Mouse (Mus musculus): ENCODE results near the gene Glmp. TPM values are rescaled to one million over a fixed set of nuclear protein-coding genes. Genes with fewer than 3 reads are reported as not detected.

The Glmp gene
- polyA plus RNA-seq, 1 experiment from 2014 or later = 142 TPM

GRCm38 (mm10) chr3:88296561-88297318 lies 28.1 kb upstream of the Glmp start, which contains the start of the genes Tsacc and Cct3:
Gene Tsacc, minus strand, starts transcription at chr3:88296999.
Gene Cct3, plus strand, starts transcription at chr3:88297116.
- peak; percentile 99 for ATAC-seq (ENCODE audit: low FRiP score)
- no peaks in the 10 kb centered on the region for H3K9me3 ChIP-seq (replicated peaks)
- peak within 1 kb of the TSS; percentile 83 for H3K4me3 ChIP-seq
- under 1% methylated on average over 44 of the region's 44 CpGs for WGBS
- H3K4me2 ChIP-seq (replicated peaks) = peak within 1 kb of the TSS; percentile 91
- H3K4me1 ChIP-seq = peaks cover 16% of the 10 kb centered on the region
- H3K9ac ChIP-seq = peak within 1 kb of the TSS; percentile 88
- no peaks in the 10 kb centered on the region for H3K27me3 ChIP-seq
- peaks cover 23% of the 10 kb centered on the region for H3K36me3 ChIP-seq
- H3K27ac ChIP-seq = peak within 1 kb of the TSS; percentile 92

- H3K4me3 ChIP-seq = peak overlapping the region; percentile 83
- peak overlapping the region; percentile 91 for H3K4me2 ChIP-seq (replicated peaks)
- H3K27me3 ChIP-seq = no peaks in the 10 kb centered on the region
- no peak for ATAC-seq (ENCODE audit: low FRiP score)
- peaks cover 16% of the 10 kb centered on the region for H3K4me1 ChIP-seq
- peak overlapping the region; percentile 92 for H3K27ac ChIP-seq
- H3K9me3 ChIP-seq (replicated peaks) = no peaks in the 10 kb centered on the region
- H3K9ac ChIP-seq = peak overlapping the region; percentile 88
- peaks cover 29% of the 10 kb centered on the region for H3K36me3 ChIP-seq
- WGBS = under 1% methylated on average over 30 of the region's 30 CpGs
Observed at GRCm38 (mm10) chr3:88297321-88297851, 27.4 kb upstream of the Glmp start.

GRCm38 (mm10) chr3:88299172-88299571 lies 25.7 kb upstream of the Glmp start:
- no peak overlapping the region for H3K4me2 ChIP-seq (replicated peaks)
- ATAC-seq (ENCODE audit: low FRiP score) = no peak
- no peaks in the 10 kb centered on the region for H3K9me3 ChIP-seq (replicated peaks)
- peaks cover 45% of the 10 kb centered on the region for H3K36me3 ChIP-seq
- peaks cover 16% of the 10 kb centered on the region for H3K4me1 ChIP-seq
- H3K27ac ChIP-seq = no peak overlapping the region
- 94% methylated on average over 1 of the region's 1 CpGs for WGBS
- no peak overlapping the region for H3K4me3 ChIP-seq
- no peak overlapping the region for H3K9ac ChIP-seq
- no peaks in the 10 kb centered on the region for H3K27me3 ChIP-seq

GRCm38 (mm10) chr3:88328956-88329355 lies 4.1 kb downstream of the Glmp start:
- Histone ChIP-seq H3K4me2 (replicated peaks) (no peak overlapping the region), H3K27me3 (no peaks in the 10 kb centered on the region), H3K4me1 (peaks cover 12% of the 10 kb centered on the region), H3K9me3 (replicated peaks) (no peaks in the 10 kb centered on the region), H3K9ac (0 out of 2 replicates have a peak overlapping the region, but pooled peaks have one; percentile 2), H3K27ac (no peak overlapping the region), H3K36me3 (peaks cover 26% of the 10 kb centered on the region), H3K4me3 (no peak overlapping the region)
- no peak for ATAC-seq (ENCODE audit: low FRiP score)
- WGBS = 77% methylated on average over 5 of the region's 5 CpGs

- Histone ChIP-seq H3K4me2 (replicated peaks) (no peak overlapping the region), H3K36me3 (peaks cover 26% of the 10 kb centered on the region), H3K27ac (no peak overlapping the region), H3K27me3 (no peaks in the 10 kb centered on the region), H3K9ac (no peak overlapping the region), H3K9me3 (replicated peaks) (no peaks in the 10 kb centered on the region), H3K4me3 (no peak overlapping the region), H3K4me1 (peaks cover 9% of the 10 kb centered on the region)
- 39% methylated on average over 2 of the region's 2 CpGs for WGBS
- ATAC-seq (ENCODE audit: low FRiP score) = no peak
Observed at GRCm38 (mm10) chr3:88331282-88331681, 6.5 kb downstream of the Glmp start.

- no peak overlapping the region for H3K4me3 ChIP-seq
- H3K4me2 ChIP-seq (replicated peaks) = no peak overlapping the region
- no peaks in the 10 kb centered on the region for H3K9me3 ChIP-seq (replicated peaks)
- ATAC-seq (ENCODE audit: low FRiP score) = no peak
- H3K27me3 ChIP-seq = no peaks in the 10 kb centered on the region
- H3K9ac ChIP-seq = no peak overlapping the region; the same call in 1 of the 2 replicates
- H3K27ac ChIP-seq = no peak overlapping the region
- 48% methylated on average over 12 of the region's 12 CpGs for WGBS
- H3K36me3 ChIP-seq = peaks cover 5% of the 10 kb centered on the region; the same call in 1 of the 2 replicates
- H3K4me1 ChIP-seq = peaks cover 27% of the 10 kb centered on the region
Observed at GRCm38 (mm10) chr3:88334029-88334658, 9.3 kb downstream of the Glmp start.

GRCm38 (mm10) chr3:88334902-88335435 lies 10.1 kb downstream of the Glmp start:
- no peaks in the 10 kb centered on the region for H3K27me3 ChIP-seq
- H3K9me3 ChIP-seq (replicated peaks) = no peaks in the 10 kb centered on the region
- no peak for ATAC-seq (ENCODE audit: low FRiP score)
- WGBS = 32% methylated on average over 3 of the region's 3 CpGs
- peak overlapping the region; percentile 89 for H3K9ac ChIP-seq
- H3K27ac ChIP-seq = no peak overlapping the region
- H3K36me3 ChIP-seq = no peaks in the 10 kb centered on the region
- H3K4me3 ChIP-seq = peak overlapping the region; percentile 86
- H3K4me2 ChIP-seq (replicated peaks) = peak overlapping the region; percentile 63
- H3K4me1 ChIP-seq = peaks cover 29% of the 10 kb centered on the region

GRCm38 (mm10) chr3:88335436-88336053 lies 10.7 kb downstream of the Glmp start:
- peaks cover 29% of the 10 kb centered on the region for H3K4me1 ChIP-seq
- H3K4me2 ChIP-seq (replicated peaks) = peak overlapping the region; percentile 63
- 2% methylated on average over 27 of the region's 27 CpGs for WGBS
- H3K27ac ChIP-seq = peak overlapping the region; percentile 96
- no peaks in the 10 kb centered on the region for H3K27me3 ChIP-seq
- H3K36me3 ChIP-seq = no peaks in the 10 kb centered on the region
- H3K9ac ChIP-seq = peak overlapping the region; percentile 89
- no peaks in the 10 kb centered on the region for H3K9me3 ChIP-seq (replicated peaks)
- peak overlapping the region; percentile 86 for H3K4me3 ChIP-seq
- peak; percentile 52; the same call in 1 of the 2 replicates for ATAC-seq (ENCODE audit: low FRiP score)

- Histone ChIP-seq H3K27ac (peak within 1 kb of the TSS; percentile 96), H3K4me2 (replicated peaks) (peak within 1 kb of the TSS; percentile 63), H3K4me1 (peaks cover 29% of the 10 kb centered on the region), H3K4me3 (peak within 1 kb of the TSS; percentile 86), H3K36me3 (no peaks in the 10 kb centered on the region), H3K27me3 (no peaks in the 10 kb centered on the region), H3K9me3 (replicated peaks) (no peaks in the 10 kb centered on the region), H3K9ac (peak within 1 kb of the TSS; percentile 89)
- 3% methylated on average over 61 of the region's 66 CpGs for WGBS
- peak; percentile 95 for ATAC-seq (ENCODE audit: low FRiP score)
Observed at GRCm38 (mm10) chr3:88336058-88337013, 11.5 kb downstream of the Glmp start, which contains the start of the genes Tmem79 and Smg5. Gene Tmem79, minus strand, starts transcription at chr3:88336148. Gene Smg5, plus strand, starts transcription at chr3:88336260.

GRCm38 (mm10) chr3:88337367-88338020 lies 12.7 kb downstream of the Glmp start:
- no peaks in the 10 kb centered on the region for H3K27me3 ChIP-seq
- no peaks in the 10 kb centered on the region for H3K9me3 ChIP-seq (replicated peaks)
- peaks cover 3% of the 10 kb centered on the region for H3K36me3 ChIP-seq
- no peak for ATAC-seq (ENCODE audit: low FRiP score)
- peak overlapping the region; percentile 86; the same call in 1 of the 2 replicates for H3K4me3 ChIP-seq
- H3K4me1 ChIP-seq = peaks cover 29% of the 10 kb centered on the region
- no peak overlapping the region for H3K27ac ChIP-seq
- peak overlapping the region; percentile 63 for H3K4me2 ChIP-seq (replicated peaks)
- 83% methylated on average over 11 of the region's 11 CpGs for WGBS
- peak overlapping the region; percentile 40 for H3K9ac ChIP-seq
